Mouse (Mus musculus): Measurements from ENCODE around the gene Rasd1.

DNA sequence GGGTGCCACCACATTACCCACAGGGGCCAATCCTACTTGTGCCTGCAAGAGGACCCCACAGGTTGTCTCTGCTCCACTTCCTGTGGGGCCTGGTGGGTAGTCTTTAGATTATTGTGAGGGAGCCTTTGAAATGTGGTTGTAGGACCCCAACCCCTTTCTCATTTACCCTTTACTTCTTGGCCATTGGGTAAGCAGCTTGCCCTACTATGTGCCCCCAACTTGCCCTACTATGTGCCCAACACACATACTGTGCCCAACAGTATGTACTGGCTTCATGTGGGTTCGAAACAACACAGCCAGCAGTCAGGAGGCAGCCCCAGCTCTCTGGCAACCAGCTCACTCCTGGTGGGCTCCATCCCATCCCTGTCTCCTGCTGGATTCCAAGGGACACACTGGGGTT is 3.0 kb upstream of the Rasd1 start:
- TF ChIP-seq CTCF (IDR thresholded peaks at IDR 0.05; ENCODE audit: extremely low read depth, insufficient read depth, insufficient read length, insufficient replicate concordance) (no peak), POLR2A (IDR thresholded peaks at IDR 0.05; ENCODE audit: low read depth, low read length) (no peak)

Measured in spleen, adult 2 months (tissue).